Comparison of ENCODE assay signal across 26 mouse cellular contexts in the genomic region with DNA sequence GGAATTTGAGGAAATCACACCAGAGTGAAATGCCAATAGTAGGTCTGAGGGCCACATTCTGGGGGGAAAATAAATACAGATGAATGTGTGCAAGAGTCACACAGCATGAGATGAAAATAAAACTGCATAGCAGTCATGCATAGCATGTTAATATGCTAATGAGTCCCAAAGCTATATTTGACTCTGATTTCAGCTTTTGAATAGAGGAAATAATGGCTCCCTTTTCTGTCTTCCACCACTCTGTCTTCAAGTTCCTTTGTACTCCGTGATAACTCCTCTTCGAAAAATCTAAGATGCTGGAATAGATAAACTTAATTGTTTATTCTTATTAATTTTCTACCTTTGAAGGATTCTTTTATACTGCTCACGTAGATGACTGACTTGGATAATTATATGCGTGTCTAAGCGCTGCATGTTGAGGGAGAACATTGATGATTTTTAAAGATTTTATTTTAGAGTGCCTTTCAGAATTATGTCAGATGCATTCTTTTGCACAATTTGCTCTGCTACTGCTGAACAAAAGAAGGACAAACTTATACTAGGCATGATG.
"Had no signal": no experiment of that assay in that cellular context is flagged by ENCODE, and none has a peak within 500 bp of the region (broad histone marks: within the 10 kb centered on the region; RNA-seq: fewer than 3 reads in every experiment).

No protein-coding gene starts in this region.

- H3K9ac ChIP-seq: heart, embryonic 12.5 days; hindbrain, embryonic 12.5 days; hindbrain, embryonic 15.5 days; intestine, embryonic 15.5 days; limb, embryonic 12.5 days; liver, embryonic 13.5 days had no signal

- H3K36me3 ChIP-seq: heart, embryonic 10.5 days; heart, embryonic 12.5 days; hindbrain, embryonic 10.5 days; hindbrain, embryonic 12.5 days; hindbrain, embryonic 15.5 days; intestine, embryonic 15.5 days; limb, embryonic 10.5 days; limb, embryonic 12.5 days; liver, embryonic 13.5 days had no signal

- H3K4me2 ChIP-seq: heart, embryonic 12.5 days; hindbrain, embryonic 12.5 days; hindbrain, embryonic 15.5 days; intestine, embryonic 15.5 days; limb, embryonic 12.5 days; liver, embryonic 11.5 days; liver, embryonic 13.5 days had no signal

- H3K27me3 ChIP-seq: heart, embryonic 12.5 days; hindbrain, embryonic 12.5 days; hindbrain, embryonic 15.5 days; intestine, embryonic 15.5 days; limb, embryonic 12.5 days; liver, embryonic 13.5 days had no signal

- H3K4me1 ChIP-seq: heart, embryonic 10.5 days; heart, embryonic 12.5 days; hindbrain, embryonic 10.5 days; hindbrain, embryonic 12.5 days; hindbrain, embryonic 15.5 days; intestine, embryonic 15.5 days; limb, embryonic 10.5 days; limb, embryonic 12.5 days; liver, embryonic 13.5 days had no signal

- H3K9me3 ChIP-seq: heart, embryonic 10.5 days; heart, embryonic 12.5 days; hindbrain, embryonic 10.5 days; hindbrain, embryonic 12.5 days; hindbrain, embryonic 15.5 days; intestine, embryonic 15.5 days; limb, embryonic 10.5 days; limb, embryonic 12.5 days; liver, embryonic 13.5 days had no signal

- H3K27ac ChIP-seq: gastrocnemius, adult 2 months; heart, embryonic 10.5 days; hindbrain, embryonic 10.5 days; hindbrain, embryonic 12.5 days; hindbrain, embryonic 15.5 days; intestine, embryonic 15.5 days; layer of hippocampus, adult 2 months; left cerebral cortex, adult 2 months; limb, embryonic 10.5 days; limb, embryonic 12.5 days; liver, embryonic 13.5 days had no signal

- ATAC-seq: inflammation-experienced regulatory T-cells, adult 6 months; intestine, embryonic 15.5 days; intestine, postnatal 0 days had no signal

- DNase-seq: gastrocnemius, adult 2 months; gastrocnemius, postnatal 10 days; gastrocnemius, postnatal 25 days; heart, adult 18-20 months; heart, postnatal 10 days; heart, postnatal 4 days; kidney, adult 18-20 months; kidney, adult 8-10 months; kidney, postnatal 10 days; kidney, postnatal 25 days; kidney, postnatal 4 days; liver; liver, embryonic 13.5 days had no signal

- H3K4me3 ChIP-seq: gastrocnemius, adult 2 months; heart, embryonic 10.5 days; heart, embryonic 12.5 days; hindbrain, embryonic 10.5 days; hindbrain, embryonic 12.5 days; hindbrain, embryonic 15.5 days; intestine, embryonic 15.5 days; layer of hippocampus, adult 2 months; left cerebral cortex, adult 2 months; limb, embryonic 10.5 days; limb, embryonic 12.5 days; liver, embryonic 13.5 days had no signal
